9 mouse cellular contexts compared by ENCODE assay signal in the genomic region with DNA sequence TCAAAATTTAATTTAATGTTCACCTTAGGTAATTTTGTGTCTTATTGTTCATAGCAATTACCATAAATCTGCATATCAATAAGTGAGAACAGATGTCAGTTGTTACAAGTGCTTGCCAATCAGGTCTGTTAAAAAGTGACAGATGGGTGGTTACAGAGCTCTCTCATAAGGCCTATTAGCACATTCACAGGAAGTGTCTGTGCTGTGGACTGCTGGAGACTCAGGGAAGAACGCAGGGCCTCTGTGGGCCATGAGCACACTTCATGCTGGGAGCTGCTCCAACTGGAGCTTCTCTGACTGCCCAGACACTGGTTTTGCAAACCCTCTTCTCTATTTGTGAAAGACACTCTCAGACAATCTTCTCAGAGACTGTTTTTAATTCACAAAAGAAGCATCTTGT.
DNase-seq lines count a peak whose midpoint lies in the region; ATAC-seq lines count a peak whose summit lies in the region.
"Had no signal": no experiment of that assay in that cellular context is flagged by ENCODE, and none has a peak within 500 bp of the region (broad histone marks: within the 10 kb centered on the region; RNA-seq: fewer than 3 reads in every experiment).

No protein-coding gene starts in this region.

- H3K4me3 ChIP-seq in forebrain, embryonic 12.5 days (replicated peaks) = no peak overlapping the region

- no peaks in the 10 kb centered on the region for H3K27me3 ChIP-seq in forebrain, embryonic 12.5 days

- H3K4me2 ChIP-seq in forebrain, embryonic 12.5 days = no peak overlapping the region

- WGBS in forebrain, embryonic 12.5 days = 8% methylated on average over 1 of the region's 1 CpGs

- peaks cover 7% of the 10 kb centered on the region for H3K36me3 ChIP-seq in forebrain, embryonic 12.5 days (replicated peaks)
- H3K36me3 ChIP-seq: G1E had no signal

- peak; percentile 90 for ATAC-seq in forebrain, embryonic 12.5 days (ENCODE audit: low FRiP score)
- ATAC-seq in inflammation-experienced regulatory T-cells, adult 6 months = no peak

- DNase-seq in 3134 (ENCODE audit: extremely low read depth, insufficient read length, low spot score) = peak; percentile 38
- DNase-seq in adipocyte (ENCODE audit: low spot score) = peak; percentile 65
- DNase-seq in layer of hippocampus, postnatal 14 days (ENCODE audit: low spot score in 2 of 2) = peak; percentile 58 to 85
- no peak for DNase-seq in lung, postnatal 36 days
- no peak for DNase-seq in natural killer cell, adult 2 months (ENCODE audit: low spot score in 2 of 2)
- no peak for DNase-seq in adrenal gland, adult 2 months

- peaks cover 23% of the 10 kb centered on the region for H3K4me1 ChIP-seq in forebrain, embryonic 12.5 days

- peak overlapping the region; percentile 87 for H3K27ac ChIP-seq in forebrain, embryonic 12.5 days

- H3K9me3 ChIP-seq in forebrain, embryonic 12.5 days = no peaks in the 10 kb centered on the region
- H3K9me3 ChIP-seq: G1E had no signal

- H3K9ac ChIP-seq in forebrain, embryonic 12.5 days = no peak overlapping the region

Comparison
In these comparisons a context has a peak if more than half of its experiments do, and no peak if none do; other contexts are left out.
1. DNase-seq: peak in 3134 (single experiment), adipocyte (single experiment) and layer of hippocampus, postnatal 14 days (2 of 2); none in lung, postnatal 36 days (single experiment), natural killer cell, adult 2 months (0 of 2) and adrenal gland, adult 2 months (single experiment).